Comparison of ENCODE assay signal across 12 mouse cellular contexts in genomic region chr9:42462585-42463219, GRCm38 (mm10). TPM values are rescaled to one million over a fixed set of nuclear protein-coding genes. Genes with fewer than 3 reads are reported as not detected.
DNase-seq lines count a peak whose midpoint lies in the region; ATAC-seq and TF ChIP-seq lines count a peak whose summit lies in the region.
"Had no signal": no experiment of that assay in that cellular context is flagged by ENCODE, and none has a peak within 500 bp of the region (broad histone marks: within the 10 kb centered on the region; RNA-seq: fewer than 3 reads in every experiment).

No protein-coding gene starts in this region.

- ATAC-seq in liver, embryonic 16.5 days (ENCODE audit: low read depth) = peak; percentile 33

- H3K4me1 ChIP-seq in bone marrow, adult 2 months (ENCODE audit: control insufficient read depth, insufficient read depth, low read length) = peaks cover 8% of the 10 kb centered on the region; the same call in 1 of the 2 replicates
- peaks cover 62% of the 10 kb centered on the region for H3K4me1 ChIP-seq in liver, embryonic 16.5 days (ENCODE audit: control insufficient read depth, low read depth, low read length)

- no peaks in the 10 kb centered on the region for H3K27me3 ChIP-seq in liver, embryonic 16.5 days (ENCODE audit: control insufficient read depth, insufficient read depth, low read depth, low read length)

- WGBS in bone marrow, adult 2 months = 67% methylated on average over 7 of the region's 7 CpGs
- WGBS in liver, embryonic 16.5 days (ENCODE audit: insufficient replicate concordance) = 34% methylated on average over 7 of the region's 7 CpGs

- DNase-seq in heart, adult 11 months = peak; percentile 82
- no peak for DNase-seq in heart, postnatal 36 days
- no peak for DNase-seq in left cerebral cortex, adult 2 months (ENCODE audit: extremely low spot score in 1 of 2, low spot score in 2 of 2)
- DNase-seq in left cerebral cortex, postnatal 25 days (ENCODE audit: low spot score in 2 of 2) = no peak
- DNase-seq in adrenal gland, adult 2 months = no peak
- DNase-seq in left cerebral cortex, adult 18-20 months (ENCODE audit: low spot score in 2 of 2) = no peak
- DNase-seq: cerebellum, adult 9-11 months; gastrocnemius, postnatal 25 days had no signal

- H3K9ac ChIP-seq in liver, embryonic 16.5 days (ENCODE audit: low read depth, low read length) = peak overlapping the region; percentile 49

- intact Hi-C loops in heart, postnatal 36 days (cut with DNase I) = no loop called here
- intact Hi-C loops in left cerebral cortex, adult 2 months (cut with DNase I) = no loop called here
- intact Hi-C loops in left cerebral cortex, postnatal 25 days (cut with DNase I) = no loop called here

- H3K4me2 ChIP-seq in liver, embryonic 16.5 days (ENCODE audit: low read depth, low read length) = peak overlapping the region; percentile 49

- peak overlapping the region; percentile 37; the same call in 1 of the 2 replicates for H3K27ac ChIP-seq in left cerebral cortex, adult 2 months
- H3K27ac ChIP-seq in bone marrow, adult 2 months (ENCODE audit: control insufficient read depth, insufficient read depth, low read depth, low read length, poor library complexity) = peak overlapping the region; percentile 17; the same call in 1 of the 2 replicates
- peak overlapping the region; percentile 98 for H3K27ac ChIP-seq in liver, embryonic 16.5 days (ENCODE audit: low read length)

- H3K36me3 ChIP-seq in liver, embryonic 16.5 days (ENCODE audit: control insufficient read depth, insufficient read depth) = no peaks in the 10 kb centered on the region

- H3K4me3 ChIP-seq in left cerebral cortex, adult 2 months = no peak overlapping the region
- H3K4me3 ChIP-seq in bone marrow, adult 2 months (replicated peaks; ENCODE audit: control insufficient read depth, low read depth, low read length) = no peak overlapping the region
- H3K4me3 ChIP-seq in liver, embryonic 16.5 days (ENCODE audit: low read depth, low read length) = peak overlapping the region; percentile 44
- H3K4me3 ChIP-seq: hindbrain, embryonic 10.5 days; myocyte had no signal

- no peak for TF ChIP-seq POLR2A in bone marrow, adult 2 months (IDR thresholded peaks at IDR 0.05; ENCODE audit: borderline replicate concordance, control insufficient read depth, low read depth, low read length)

- no peaks in the 10 kb centered on the region for H3K9me3 ChIP-seq in liver, embryonic 16.5 days (replicated peaks; ENCODE audit: control insufficient read depth, low read length)
- H3K9me3 ChIP-seq: hindbrain, embryonic 10.5 days had no signal

- TF ChIP-seq CTCF in left cerebral cortex, adult 2 months (IDR thresholded peaks at IDR 0.05) = no peak
- TF ChIP-seq CTCF in bone marrow, adult 2 months (IDR thresholded peaks at IDR 0.05; ENCODE audit: control insufficient read depth, insufficient read depth, low read length) = no peak

RNA-seq across cellular contexts. Expression of gene Tbcel, which starts 44.9 kb away (rescaled TPM):
- 10 to 100 TPM; 20.4 to 20.6 TPM for total RNA-seq in heart, postnatal 36 days (2021)
- total RNA-seq in left cerebral cortex, adult 2 months (2021) = 10 to 100 TPM; 48.6 to 48.9 TPM
- 10 to 100 TPM; 47.5 to 47.7 TPM for total RNA-seq in left cerebral cortex, postnatal 25 days (2021)
- 29.1 and 38.4 TPM in 2 replicates for polyA plus RNA-seq in bone marrow, adult 2 months (2011; ENCODE audit: insufficient read depth, insufficient read length, low replicate concordance, missing spikeins)
- polyA plus RNA-seq in liver, embryonic 16.5 days (2015; fragmentation: Nextera tagmentation; extraction: Ambion mirVana) = 11.6 and 13.0 TPM in 2 replicates
- 10 to 100 TPM; 44.3 to 53.5 TPM for total RNA-seq in adrenal gland, adult 2 months (2021)
- polyA plus RNA-seq in adrenal gland, adult 2 months (2012; rRNA removed) = 8.4 and 14.8 TPM in 2 replicates
- 10 to 100 TPM; 46.3 to 48.9 TPM for total RNA-seq in left cerebral cortex, adult 18-20 months (2021)

Comparison
In these comparisons a context has a peak if more than half of its experiments do, and no peak if none do; other contexts are left out.
1. H3K27ac ChIP-seq: peak in every context shown above with its lines; median percentile 98 in liver, embryonic 16.5 days; 37 in left cerebral cortex, adult 2 months; 17 in bone marrow, adult 2 months.